Mouse (Mus musculus): ENCODE measurements around the gene Id1. TPM values are rescaled to one million over a fixed set of nuclear protein-coding genes. Genes with fewer than 3 reads are reported as not detected.
A peak's percentile ranks its signal among the peaks of the same experiment; 100 is the strongest.

Gene Id1
- polyA plus RNA-seq, 2 experiments = 184 to 444 TPM

DNA sequence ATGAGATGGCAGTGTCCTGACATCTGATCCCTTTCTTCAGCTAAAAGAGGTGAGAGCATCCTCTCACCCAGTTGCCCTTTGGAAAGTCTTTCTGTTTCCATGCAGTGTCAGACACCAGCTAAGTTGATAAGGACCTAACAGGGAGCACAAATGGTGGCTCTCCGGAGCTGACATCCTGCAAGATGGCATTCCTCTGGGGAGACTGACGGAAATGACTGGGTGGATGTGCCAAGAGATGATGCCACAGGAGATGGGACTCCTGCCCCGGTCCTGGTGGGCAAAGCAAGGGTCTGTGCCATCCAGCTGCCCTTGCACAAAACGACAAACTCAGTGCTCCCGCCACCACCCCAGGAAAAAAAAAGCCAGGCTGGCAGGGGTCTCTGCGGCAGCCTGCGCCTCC is 28.9 kb upstream of the Id1 start:
- no peak for TF ChIP-seq POLR2A (IDR thresholded peaks at IDR 0.05; ENCODE audit: borderline replicate concordance, extremely low read depth, insufficient read depth, insufficient read length)
- Histone ChIP-seq H3K27ac (replicated peaks; ENCODE audit: low read depth, low read length) (peak overlapping the region; percentile 95), H3K4me1 (ENCODE audit: control insufficient read depth, insufficient read depth, low read length) (peaks cover 38% of the 10 kb centered on the region), H3K9ac (ENCODE audit: low read depth, low read length, severe bottlenecking) (peak overlapping the region; percentile 53), H3K27me3 (ENCODE audit: control insufficient read depth, insufficient read depth, low read length) (no peaks in the 10 kb centered on the region), H3K36me3 (ENCODE audit: control insufficient read depth, insufficient read depth, low read length) (peaks cover 41% of the 10 kb centered on the region), H3K4me2 (replicated peaks; ENCODE audit: low read depth, low read length, severe bottlenecking) (peak overlapping the region; percentile 48), H3K4me3 (replicated peaks; ENCODE audit: low read length) (peak overlapping the region; percentile 30), H3K9me3 (ENCODE audit: control insufficient read depth, low read length) (no peaks in the 10 kb centered on the region)
- no peak for ATAC-seq (ENCODE audit: low FRiP score, low read depth)
- WGBS = 16% methylated on average over 7 of the region's 7 CpGs
- no peak for DNase-seq (ENCODE audit: low spot score)

- WGBS = 2% methylated on average over 21 of the region's 31 CpGs
- Histone ChIP-seq H3K36me3 (ENCODE audit: control insufficient read depth, insufficient read depth, low read length) (peaks cover 37% of the 10 kb centered on the region), H3K27me3 (ENCODE audit: control insufficient read depth, insufficient read depth, low read length) (no peaks in the 10 kb centered on the region), H3K9me3 (ENCODE audit: control insufficient read depth, low read length) (no peaks in the 10 kb centered on the region), H3K4me2 (replicated peaks; ENCODE audit: low read depth, low read length, severe bottlenecking) (peak overlapping the region; percentile 48), H3K27ac (replicated peaks; ENCODE audit: low read depth, low read length) (peak overlapping the region; percentile 95), H3K4me1 (ENCODE audit: control insufficient read depth, insufficient read depth, low read length) (peaks cover 38% of the 10 kb centered on the region), H3K4me3 (replicated peaks; ENCODE audit: low read length) (peak overlapping the region; percentile 30), H3K9ac (ENCODE audit: low read depth, low read length, severe bottlenecking) (peak overlapping the region; percentile 53)
- DNase-seq (ENCODE audit: low spot score) (peak; percentile 92), ATAC-seq (ENCODE audit: low FRiP score, low read depth) (peak; percentile 90)
- 0 out of 2 replicates have a peak, but pooled peaks have one; percentile 56 for TF ChIP-seq POLR2A (IDR thresholded peaks at IDR 0.05; ENCODE audit: borderline replicate concordance, extremely low read depth, insufficient read depth, insufficient read length)
Observed at GRCm38 (mm10) chr2:152707627-152708026, 28.4 kb upstream of the Id1 start.

- Histone ChIP-seq H3K4me3 (replicated peaks; ENCODE audit: low read length) (no peak overlapping the region), H3K27me3 (ENCODE audit: control insufficient read depth, insufficient read depth, low read length) (no peaks in the 10 kb centered on the region), H3K4me1 (ENCODE audit: control insufficient read depth, insufficient read depth, low read length) (peaks cover 38% of the 10 kb centered on the region), H3K4me2 (replicated peaks; ENCODE audit: low read depth, low read length, severe bottlenecking) (no peak overlapping the region), H3K27ac (replicated peaks; ENCODE audit: low read depth, low read length) (no peak overlapping the region), H3K36me3 (ENCODE audit: control insufficient read depth, insufficient read depth, low read length) (peaks cover 22% of the 10 kb centered on the region), H3K9ac (ENCODE audit: low read depth, low read length, severe bottlenecking) (no peak overlapping the region), H3K9me3 (ENCODE audit: control insufficient read depth, low read length) (no peaks in the 10 kb centered on the region)
- WGBS = 72% methylated on average over 5 of the region's 5 CpGs
- no peak for DNase-seq (ENCODE audit: low spot score)
- no peak for TF ChIP-seq POLR2A (IDR thresholded peaks at IDR 0.05; ENCODE audit: borderline replicate concordance, extremely low read depth, insufficient read depth, insufficient read length)
- ATAC-seq (ENCODE audit: low FRiP score, low read depth) = no peak
Observed at GRCm38 (mm10) chr2:152709066-152709465, 27.0 kb upstream of the Id1 start.

GRCm38 (mm10) chr2:152716241-152716772 is 19.7 kb upstream of the Id1 start:
- H3K27ac ChIP-seq (replicated peaks; ENCODE audit: low read depth, low read length) = 0 out of 2 replicates have a peak overlapping the region, but pooled peaks have one; percentile 33
- no peak for DNase-seq (ENCODE audit: low spot score)

GRCm38 (mm10) chr2:152717652-152718051 is 18.4 kb upstream of the Id1 start:
- Histone ChIP-seq H3K4me1 (ENCODE audit: control insufficient read depth, insufficient read depth, low read length) (peaks cover 4% of the 10 kb centered on the region; the same call in 1 of the 2 replicates), H3K27ac (replicated peaks; ENCODE audit: low read depth, low read length) (no peak overlapping the region), H3K36me3 (ENCODE audit: control insufficient read depth, insufficient read depth, low read length) (no peaks in the 10 kb centered on the region), H3K4me3 (replicated peaks; ENCODE audit: low read length) (no peak overlapping the region), H3K9ac (ENCODE audit: low read depth, low read length, severe bottlenecking) (no peak overlapping the region), H3K27me3 (ENCODE audit: control insufficient read depth, insufficient read depth, low read length) (no peaks in the 10 kb centered on the region), H3K9me3 (ENCODE audit: control insufficient read depth, low read length) (no peaks in the 10 kb centered on the region), H3K4me2 (replicated peaks; ENCODE audit: low read depth, low read length, severe bottlenecking) (no peak overlapping the region)
- WGBS = 66% methylated on average over 11 of the region's 11 CpGs
- ATAC-seq (ENCODE audit: low FRiP score, low read depth) = no peak
- no peak for TF ChIP-seq POLR2A (IDR thresholded peaks at IDR 0.05; ENCODE audit: borderline replicate concordance, extremely low read depth, insufficient read depth, insufficient read length)
- no peak for DNase-seq (ENCODE audit: low spot score)

More at GRCm38 (mm10) chr2:152716241-152716772, 19.7 kb upstream of the Id1 start:
- no peaks in the 10 kb centered on the region for H3K36me3 ChIP-seq (ENCODE audit: control insufficient read depth, insufficient read depth, low read length)
- no peaks in the 10 kb centered on the region for H3K27me3 ChIP-seq (ENCODE audit: control insufficient read depth, insufficient read depth, low read length)
- ATAC-seq (ENCODE audit: low FRiP score, low read depth) = no peak
- H3K4me2 ChIP-seq (replicated peaks; ENCODE audit: low read depth, low read length, severe bottlenecking) = no peak overlapping the region
- WGBS = 65% methylated on average over 6 of the region's 6 CpGs
- no peaks in the 10 kb centered on the region for H3K9me3 ChIP-seq (ENCODE audit: control insufficient read depth, low read length)
- TF ChIP-seq POLR2A (IDR thresholded peaks at IDR 0.05; ENCODE audit: borderline replicate concordance, extremely low read depth, insufficient read depth, insufficient read length) = no peak
- no peak overlapping the region for H3K4me3 ChIP-seq (replicated peaks; ENCODE audit: low read length)
- peaks cover 4% of the 10 kb centered on the region; the same call in 1 of the 2 replicates for H3K4me1 ChIP-seq (ENCODE audit: control insufficient read depth, insufficient read depth, low read length)
- no peak overlapping the region for H3K9ac ChIP-seq (ENCODE audit: low read depth, low read length, severe bottlenecking)
